Mouse (Mus musculus): ENCODE data around the gene Alg10b.

GRCm38 (mm10) chr15:90249694-90250093 is 25.6 kb downstream of the Alg10b start:
- peak; percentile 93 for TF ChIP-seq CTCF (IDR thresholded peaks at IDR 0.05; ENCODE audit: low read depth, low read length)
- TF ChIP-seq POLR2AphosphoS5 (IDR thresholded peaks at IDR 0.05; ENCODE audit: insufficient replicate concordance, low read depth, low read length) = no peak

Measured in G1E (cell line).